Mouse (Mus musculus) megakaryocyte, embryonic 14.5 days (primary cell): Measurements from ENCODE around the gene Fgf12.

Experiments
- FLI1 ChIP-seq: IDR thresholded peaks from 2 replicates; pipeline ENCODE4 v1.6.1; 2012; ENCODE audit warnings: low read length, inconsistent platforms, mixed read lengths
- GATA1 ChIP-seq: IDR thresholded peaks from 3 replicates; pipeline ENCODE4 v1.6.1; 2012; ENCODE audit warnings: mixed read lengths, low read length, inconsistent platforms, borderline replicate concordance

DNA sequence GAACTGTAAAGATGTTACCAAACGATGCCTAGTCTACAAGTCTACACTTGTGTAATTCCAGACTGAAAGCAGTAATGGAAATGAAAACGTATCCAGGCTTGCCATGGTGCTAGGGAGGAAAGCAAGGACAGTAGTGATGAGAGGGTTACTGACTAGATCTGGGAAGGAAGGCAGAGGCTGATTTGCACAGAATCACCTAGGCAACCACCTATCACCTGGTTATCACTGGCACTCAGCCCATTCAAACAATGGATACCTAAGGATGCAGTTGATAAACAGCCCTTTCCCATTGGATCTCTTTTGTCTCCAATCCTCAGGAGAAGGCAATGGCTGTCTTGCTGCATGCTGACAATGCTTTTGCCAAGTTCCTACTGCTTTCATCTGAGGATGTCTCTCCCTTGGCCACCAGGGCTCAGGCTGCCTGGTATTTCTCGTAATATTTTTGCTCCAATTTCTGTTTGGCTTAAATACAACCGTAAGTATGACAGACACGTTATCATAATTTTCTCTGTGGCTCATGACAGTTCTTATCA is 84.0 kb downstream of the Fgf12 start:
- no peak for TF ChIP-seq GATA1
- no peak for TF ChIP-seq FLI1
